21 mouse cellular contexts compared by ENCODE assay signal in genomic region chr3:86149521-86149920, GRCm38 (mm10). TPM values are rescaled to one million over a fixed set of nuclear protein-coding genes. Genes with fewer than 3 reads are reported as not detected.
DNase-seq lines count a peak whose midpoint lies in the region; ATAC-seq and TF ChIP-seq lines count a peak whose summit lies in the region.
"Had no signal": no experiment of that assay in that cellular context is flagged by ENCODE, and none has a peak within 500 bp of the region (broad histone marks: within the 10 kb centered on the region; RNA-seq: fewer than 3 reads in every experiment).

No protein-coding gene starts in this region.

- no peak for TF ChIP-seq CTCF in CH12.LX (conservative IDR thresholded peaks at IDR 0.05 in 1 of 2, IDR thresholded peaks at IDR 0.05 in 1 of 2; ENCODE audit: low read depth in 2 of 2, low read length in 2 of 2)
- TF ChIP-seq CTCF in brain, embryonic 14.5 days (IDR thresholded peaks at IDR 0.05; ENCODE audit: borderline replicate concordance, extremely low read depth, insufficient read depth, insufficient read length) = no peak

- DNase-seq in kidney, postnatal 36 days = no peak
- DNase-seq in CH12.LX (ENCODE audit: extremely low read depth) = no peak
- DNase-seq in brain, embryonic 14.5 days (ENCODE audit: low read depth) = peak; percentile 35
- DNase-seq in thymus, postnatal 25 days = no peak
- DNase-seq in ovary, postnatal 14 days (ENCODE audit: low spot score) = no peak
- DNase-seq: adrenal gland, postnatal 10 days; cerebellum, adult 18-20 months; cerebellum, adult 9-11 months; cerebellum, postnatal 36 days; forebrain, postnatal 0 days; gastrocnemius, postnatal 14 days; heart, postnatal 36 days had no signal

- dilution Hi-C loops in CH12.LX (cut with MboI; ENCODE audit: extremely low pct_ligation_motif_present, extremely low pct_unique_long_range_greater_than_20kb, low sequenced_read_pairs) = no loop called here

- no peaks in the 10 kb centered on the region for H3K4me1 ChIP-seq in erythroblast, embryonic 14.5 days (ENCODE audit: control insufficient read depth)
- peaks cover 6% of the 10 kb centered on the region; the same call in 1 of the 2 replicates for H3K4me1 ChIP-seq in kidney, embryonic 16.5 days (ENCODE audit: insufficient read depth, low read length)
- peaks cover 7 to 24% of the 10 kb centered on the region in 2 experiments for H3K4me1 ChIP-seq in CH12.LX (ENCODE audit: control insufficient read depth in 1 of 2, insufficient read depth in 2 of 2)
- H3K4me1 ChIP-seq: heart, embryonic 13.5 days had no signal

- no peak overlapping the region for H3K27ac ChIP-seq in kidney, embryonic 16.5 days (ENCODE audit: low read length)
- peak overlapping the region; percentile 70 for H3K27ac ChIP-seq in CH12.LX (ENCODE audit: insufficient read depth, low read depth)
- H3K27ac ChIP-seq: forebrain, embryonic 13.5 days; heart, embryonic 13.5 days; hindbrain, embryonic 12.5 days had no signal

- H3K4me3 ChIP-seq in erythroblast, embryonic 14.5 days (replicated peaks) = peak overlapping the region; percentile 36
- no peak overlapping the region for H3K4me3 ChIP-seq in kidney, embryonic 16.5 days (ENCODE audit: low read length)
- H3K4me3 ChIP-seq in CH12.LX (replicated peaks in 1 of 3; ENCODE audit: low read depth in 2 of 3, low read length in 2 of 3, poor library complexity in 1 of 3) = peak overlapping the region in 1 of 3 experiments; percentile 11
- H3K4me3 ChIP-seq: forebrain, embryonic 13.5 days; heart, embryonic 13.5 days; hindbrain, embryonic 12.5 days had no signal

- no peak overlapping the region for H3K4me2 ChIP-seq in kidney, embryonic 16.5 days (replicated peaks; ENCODE audit: low read depth, low read length)
- peak overlapping the region; percentile 80 for H3K4me2 ChIP-seq in CH12.LX (ENCODE audit: insufficient read depth, low read depth, poor library complexity, severe bottlenecking)
- H3K4me2 ChIP-seq: forebrain, embryonic 13.5 days; heart, embryonic 13.5 days; hindbrain, embryonic 12.5 days had no signal

- H3K36me3 ChIP-seq in erythroblast, embryonic 14.5 days (ENCODE audit: control insufficient read depth) = no peaks in the 10 kb centered on the region; the same call in 1 of the 2 replicates
- no peaks in the 10 kb centered on the region for H3K36me3 ChIP-seq in kidney, embryonic 16.5 days (ENCODE audit: insufficient read depth, low read length)
- H3K36me3 ChIP-seq in CH12.LX (replicated peaks in 1 of 2; ENCODE audit: control insufficient read depth in 1 of 2, insufficient read depth in 1 of 2, low read length in 1 of 2) = peaks cover 3 to 15% of the 10 kb centered on the region in 2 experiments
- H3K36me3 ChIP-seq: heart, embryonic 13.5 days; hindbrain, embryonic 12.5 days had no signal

- TF ChIP-seq EP300 in CH12.LX (IDR thresholded peaks at IDR 0.05; ENCODE audit: low read length) = no peak

- ATAC-seq in erythroblast, adult 5-6 weeks (replicated peaks; ENCODE audit: low FRiP score, poor library complexity, severe bottlenecking) = no peak
- 0 out of 2 replicates have a peak, but pooled peaks have one; percentile 15 for ATAC-seq in kidney, embryonic 16.5 days (ENCODE audit: low FRiP score, low TSS enrichment)
- ATAC-seq: forebrain, embryonic 13.5 days; forebrain, postnatal 0 days; hindbrain, embryonic 16.5 days; inflammation-experienced regulatory T-cells, adult 6 months; intestine, postnatal 0 days had no signal

- H3K79me2 ChIP-seq in CH12.LX (replicated peaks; ENCODE audit: control insufficient read depth, extremely low read depth, insufficient read depth, poor library complexity, severe bottlenecking) = no peaks in the 10 kb centered on the region

- WGBS in kidney, embryonic 16.5 days = 50% methylated on average over 9 of the region's 9 CpGs

- in situ Hi-C loops in CH12.LX (cut with MboI; ENCODE audit: low pct_ligation_motif_present, low pct_unique_long_range_greater_than_20kb, low sequenced_read_pairs) = no loop called here

- H3K9me3 ChIP-seq in erythroblast, embryonic 14.5 days (ENCODE audit: control insufficient read depth, low read length) = no peaks in the 10 kb centered on the region
- no peaks in the 10 kb centered on the region for H3K9me3 ChIP-seq in kidney, embryonic 16.5 days (ENCODE audit: low read length)
- peaks cover 5% of the 10 kb centered on the region for H3K9me3 ChIP-seq in CH12.LX (replicated peaks; ENCODE audit: low read length)
- H3K9me3 ChIP-seq: forebrain, embryonic 13.5 days; heart, embryonic 13.5 days; hindbrain, embryonic 12.5 days had no signal

- TF ChIP-seq RAD21 in CH12.LX (IDR thresholded peaks at IDR 0.05; ENCODE audit: low read depth, low read length) = no peak

- no peak overlapping the region for H3K9ac ChIP-seq in kidney, embryonic 16.5 days (replicated peaks; ENCODE audit: low read length)
- 0 out of 2 replicates have a peak overlapping the region, but pooled peaks have one; percentile 20 for H3K9ac ChIP-seq in CH12.LX (ENCODE audit: insufficient read depth, low read depth)
- H3K9ac ChIP-seq: forebrain, embryonic 13.5 days; forebrain, postnatal 0 days; heart, embryonic 13.5 days; hindbrain, embryonic 12.5 days had no signal

- 0 out of 2 replicates have a peak, but pooled peaks have one; percentile 3 for TF ChIP-seq POLR2A in CH12.LX (IDR thresholded peaks at IDR 0.05; ENCODE audit: low read depth, low read length)
- no peak for TF ChIP-seq POLR2A in brain, embryonic 14.5 days (IDR thresholded peaks at IDR 0.05; ENCODE audit: borderline replicate concordance, extremely low read depth, insufficient read depth, insufficient read length, poor library complexity, severe bottlenecking)

- no peaks in the 10 kb centered on the region for H3K27me3 ChIP-seq in erythroblast, embryonic 14.5 days (ENCODE audit: control insufficient read depth)
- H3K27me3 ChIP-seq in kidney, embryonic 16.5 days (ENCODE audit: insufficient read depth, low read length) = no peaks in the 10 kb centered on the region
- H3K27me3 ChIP-seq in CH12.LX (replicated peaks) = no peaks in the 10 kb centered on the region
- H3K27me3 ChIP-seq: forebrain, embryonic 13.5 days; heart, embryonic 13.5 days; hindbrain, embryonic 12.5 days had no signal

TF ChIP-seq in CH12.LX, 34 proteins besides CTCF, POLR2A, EP300 and RAD21:
- TF ChIP-seq BHLHE40 (IDR thresholded peaks at IDR 0.05; ENCODE audit: low read depth, low read length) = peak; percentile 61; the same call in 1 of the 2 replicates
- TF ChIP-seq SIN3A (IDR thresholded peaks at IDR 0.05; ENCODE audit: low read length) = no peak

RNA-seq across cellular contexts. Expression of gene Rps3a1, which starts 7.0 kb away (rescaled TPM):
- 20.8 and 31.3 TPM in 2 replicates for polyA plus RNA-seq in erythroblast, embryonic 14.5 days (2012)
- total RNA-seq in erythroblast, adult 5-6 weeks (2015; ENCODE audit: low replicate concordance) = 667 and 844 TPM in 2 replicates
- total RNA-seq in erythroblast, adult 5-6 weeks (2017; ENCODE audit: low replicate concordance) = 933 and 1,033 TPM in 2 replicates
- polyA plus RNA-seq in kidney, embryonic 16.5 days (2015; fragmentation: Nextera tagmentation; extraction: Ambion mirVana) = 1,116 and 1,127 TPM in 2 replicates
- 3,430 and 3,559 TPM in 2 replicates for total RNA-seq in CH12.LX (2012; rRNA removed)
- 4,566 and 5,270 TPM in 2 replicates for total RNA-seq in CH12.LX (2014; rRNA removed)
- polyA plus RNA-seq in CH12.LX (2012; ENCODE audit: insufficient read length, low read depth) = 2,244 and 2,512 TPM in 2 replicates
- polyA plus RNA-seq in brain, embryonic 14.5 days (2012; rRNA removed) = 758 and 849 TPM in 2 replicates

Comparison
In these comparisons a context has a peak if more than half of its experiments do, and no peak if none do; other contexts are left out.
1. RNA of gene Rps3a1, which starts 7.0 kb away (polyA plus RNA-seq): 2,244 to 2,512 TPM in CH12.LX, 1,116 to 1,127 TPM in kidney, embryonic 16.5 days and 758 to 849 TPM in brain, embryonic 14.5 days; 20.8 to 31.3 TPM in erythroblast, embryonic 14.5 days; every median in the first group is over 10 times any median in the second.